Mouse (Mus musculus) Muller cell, postnatal 12 days (primary cell): ENCODE measurements at regions not wholly inside any gene's neighbourhood (a gene's known extent, or its start where the extent isn't known, plus 50 kb on each side); places are given as distances from the start of the nearest gene placed in this dataset.
"Not testable (repeated sequence)": the region's sequence is repeated elsewhere in the genome, so short reads cannot be mapped to it uniquely, and the experiment has no call there.

Experiments used
- DNase-seq: peaks from one replicate; pipeline ENCODE4 v3.0.0-alpha.2; 2015; ENCODE audit errors: inconsistent ontology term

DNA sequence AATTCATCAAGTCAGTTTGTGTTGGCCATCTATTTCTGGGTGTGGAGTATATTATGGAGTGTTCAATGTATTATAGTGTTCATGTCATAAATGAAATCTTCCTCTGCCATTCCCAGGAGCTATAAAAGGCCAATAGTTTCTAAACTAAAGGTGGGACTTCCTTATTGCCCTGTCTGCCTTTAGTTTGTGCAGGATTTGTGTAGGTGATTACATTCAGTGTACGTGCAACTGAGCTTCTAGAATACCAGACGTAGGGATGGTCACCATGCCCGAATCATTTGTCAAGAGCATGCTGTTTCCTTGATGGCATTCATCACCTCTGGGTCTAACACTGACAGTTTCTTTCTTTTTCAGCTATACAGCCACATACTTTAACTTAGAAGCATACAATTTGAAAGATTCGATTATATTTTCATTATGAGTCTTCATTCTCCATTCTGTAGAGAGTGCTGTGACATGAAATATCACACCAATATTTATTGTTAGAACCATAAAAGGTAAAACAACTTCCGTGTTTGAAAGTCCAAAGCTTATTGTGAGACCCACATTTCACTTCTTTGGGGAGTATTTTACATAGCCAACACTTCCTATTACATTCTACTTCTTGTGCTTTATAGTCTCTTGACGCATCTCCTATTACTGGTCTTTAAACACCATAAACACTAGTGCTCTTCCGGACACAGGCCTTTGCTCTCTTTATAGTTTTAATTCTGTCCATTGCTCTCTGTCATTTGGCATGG lies 494.1 kb upstream of the Klf6 start:
- no peak for DNase-seq

DNA sequence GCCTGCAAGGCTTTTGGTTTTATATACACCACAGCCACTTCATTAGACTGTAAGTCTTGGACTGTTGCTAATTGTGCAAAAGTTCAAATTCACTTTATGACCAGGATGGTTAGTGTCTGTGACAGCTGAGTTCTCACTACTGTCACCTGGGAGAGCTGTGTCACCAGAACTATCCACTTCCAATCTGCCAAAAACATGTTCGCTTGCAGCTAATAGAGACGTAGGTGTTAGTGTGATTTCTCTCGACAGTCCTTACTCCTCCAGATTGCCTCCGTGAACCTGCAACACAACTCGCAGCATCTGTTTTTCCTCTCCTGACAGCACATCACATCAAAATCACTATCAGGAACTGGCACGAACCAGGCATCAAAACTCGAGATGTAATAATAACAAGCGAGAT lies 491.3 kb upstream of the Klf6 start:
- DNase-seq = no peak

DNA sequence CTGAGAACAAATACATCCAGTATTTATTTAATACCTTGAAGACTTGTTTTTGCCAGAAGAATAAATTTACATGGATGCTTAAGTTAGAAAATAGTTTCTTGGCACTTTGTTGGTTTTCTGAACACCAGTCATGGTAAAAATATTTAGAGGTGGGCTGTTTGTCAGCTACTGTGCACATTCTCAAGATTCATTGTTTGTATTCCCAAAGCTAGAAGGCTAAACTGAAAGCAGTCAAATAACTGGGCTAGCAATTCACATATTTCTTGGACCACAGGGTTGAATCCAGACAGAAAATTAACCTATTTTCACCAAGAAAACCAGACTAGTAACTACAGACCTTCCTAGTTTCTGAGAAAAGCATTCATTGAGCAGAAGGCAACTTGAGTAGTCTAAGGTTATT lies 488.1 kb upstream of the Klf6 start:
- peak; percentile 92 for DNase-seq

DNA sequence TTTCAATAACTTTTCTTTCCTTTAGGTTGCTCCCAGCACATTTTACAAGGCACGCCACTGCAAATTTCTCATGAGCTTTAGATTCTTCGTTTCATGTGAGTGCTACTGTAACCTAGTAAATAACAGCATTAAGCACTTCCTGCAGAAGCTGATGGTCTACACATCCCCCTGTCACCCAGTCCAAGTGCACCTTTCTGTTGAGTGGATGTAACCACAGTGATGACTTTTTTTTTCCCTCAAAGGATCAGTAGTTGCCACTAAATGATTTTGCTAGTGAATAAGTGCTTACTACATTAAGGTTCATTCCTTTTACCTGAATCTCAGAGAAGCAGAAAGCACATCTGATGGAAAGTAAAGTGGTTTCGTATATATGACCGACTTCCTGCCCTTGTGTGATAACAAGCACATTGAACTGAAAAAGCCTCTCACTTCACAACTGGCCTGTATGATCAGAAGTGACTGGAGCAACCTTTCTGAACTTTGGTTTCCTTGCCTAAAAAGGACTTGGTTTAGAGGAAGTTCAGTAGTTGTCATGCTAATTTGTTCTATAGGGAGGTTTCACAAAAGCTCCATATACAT lies 453.0 kb upstream of the Klf6 start:
- DNase-seq = no peak

GRCm38 (mm10) chr13:5412052-5412451 lies 449.2 kb upstream of the Klf6 start:
- DNase-seq = peak; percentile 54

DNA sequence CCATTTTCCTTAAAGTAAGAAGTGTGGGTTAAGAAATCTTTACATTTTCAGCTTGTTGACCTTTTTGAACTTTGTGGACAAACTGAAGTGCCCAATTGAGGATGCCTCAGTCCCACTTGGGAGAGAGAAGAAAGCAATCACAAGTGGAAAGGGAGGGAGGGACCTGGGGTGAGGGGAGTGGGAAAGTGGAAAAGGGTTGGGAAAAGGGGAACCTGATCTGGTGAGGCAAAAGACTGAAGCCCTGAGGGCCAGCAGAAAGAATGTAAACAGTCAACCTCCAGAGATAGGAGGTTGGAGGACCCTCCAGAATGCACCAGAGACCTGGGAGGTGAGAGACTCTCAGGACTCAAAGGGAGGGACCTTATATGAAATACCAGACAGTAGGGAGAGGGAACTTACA lies 448.3 kb upstream of the Klf6 start:
- DNase-seq = not testable (repeated sequence)

DNA sequence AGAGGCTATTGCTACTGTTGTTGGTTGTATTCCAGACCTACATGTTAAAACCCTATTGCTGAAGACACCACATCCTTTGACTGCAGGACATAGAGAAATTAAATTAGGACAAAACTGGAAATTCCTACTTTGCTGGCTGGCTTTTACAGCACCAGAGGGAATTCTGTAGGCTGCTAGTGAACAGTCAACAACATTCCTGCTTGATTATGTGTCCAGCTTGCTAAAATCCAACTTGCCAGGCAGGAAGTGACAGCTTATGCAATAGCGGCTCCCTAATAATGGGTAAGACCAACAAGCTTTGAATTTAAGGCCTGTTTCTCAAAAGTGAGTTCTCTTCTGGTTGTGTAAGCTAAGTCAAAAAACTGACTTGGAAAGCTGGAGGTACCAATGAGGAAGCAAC lies 437.2 kb upstream of the Klf6 start:
- DNase-seq = peak; percentile 67

- DNase-seq = peak; percentile 22
These were observed 435.6 kb upstream of the Klf6 start for GRCm38 (mm10) chr13:5425491-5426232.

GRCm38 (mm10) chr13:5433652-5434051 lies 427.6 kb upstream of the Klf6 start:
- DNase-seq = no peak

DNA sequence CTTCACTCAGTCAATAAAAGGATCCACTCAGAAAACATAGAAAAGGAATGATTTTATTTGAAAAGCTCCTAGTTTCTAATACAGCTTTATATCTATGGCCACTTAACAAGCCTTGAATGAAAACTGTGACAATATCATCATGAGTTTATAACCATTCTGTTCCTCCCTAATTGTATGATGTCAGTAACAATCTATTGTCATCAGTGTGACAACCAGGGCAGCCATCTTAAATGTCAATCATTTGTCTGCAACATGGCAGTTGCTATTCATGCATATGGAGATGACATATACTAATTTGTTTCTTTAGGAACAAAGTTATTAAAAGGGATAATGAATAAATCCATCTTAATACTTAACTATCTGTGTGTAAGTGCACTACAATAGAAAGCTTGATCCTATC lies 426.2 kb upstream of the Klf6 start:
- DNase-seq = no peak

DNA sequence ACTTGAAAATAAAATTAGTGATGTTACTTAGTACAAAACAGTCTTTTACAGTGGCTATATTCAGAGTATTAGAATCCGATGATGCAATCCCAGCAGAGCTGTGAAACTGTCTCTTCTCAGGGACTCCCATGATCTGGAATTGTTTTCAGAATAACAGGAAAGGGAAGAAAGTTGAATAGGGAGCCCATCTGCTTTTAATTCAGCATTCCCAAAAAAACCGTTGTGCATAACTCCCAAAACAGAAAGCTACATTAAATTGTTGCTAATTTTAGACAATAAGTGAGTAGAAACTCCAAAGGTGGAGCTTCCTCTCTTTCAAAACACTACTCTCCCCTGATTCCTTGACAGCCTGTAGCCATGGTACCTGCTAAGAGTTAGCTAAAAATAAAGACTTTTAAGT lies 425.1 kb upstream of the Klf6 start:
- no peak for DNase-seq

GRCm38 (mm10) chr13:5440454-5440853 lies 420.8 kb upstream of the Klf6 start:
- DNase-seq = no peak

- no peak for DNase-seq
These were observed 416.4 kb upstream of the Klf6 start for GRCm38 (mm10) chr13:5444759-5445478.

- DNase-seq = no peak
These were observed 412.7 kb upstream of the Klf6 start for GRCm38 (mm10) chr13:5448601-5449000.

- no peak for DNase-seq
These were observed 380.5 kb upstream of the Klf6 start for GRCm38 (mm10) chr13:5480779-5481178.

DNA sequence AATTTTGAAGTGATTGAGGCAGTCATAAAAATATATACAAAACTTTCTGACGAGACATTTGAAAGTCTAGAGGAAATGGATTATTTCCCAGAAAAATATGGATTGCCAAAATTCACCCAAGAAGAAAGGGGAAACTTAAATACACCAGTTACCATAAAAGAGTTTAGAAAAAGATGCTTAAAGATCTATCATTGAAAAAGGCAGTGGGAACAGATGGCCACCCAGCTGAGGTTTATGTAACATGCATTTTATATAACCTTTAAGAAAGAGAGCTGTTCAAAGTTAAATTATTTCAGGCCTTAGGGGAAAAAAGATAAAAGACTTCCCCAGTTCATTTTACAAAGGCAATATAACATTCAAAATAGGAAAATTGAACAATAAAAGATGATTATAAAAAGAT lies 369.0 kb upstream of the Klf6 start:
- DNase-seq = no peak

- peak; percentile 36 for DNase-seq
These were observed 363.7 kb upstream of the Klf6 start for GRCm38 (mm10) chr13:5497535-5497934.

GRCm38 (mm10) chr13:5511784-5512183 lies 349.5 kb upstream of the Klf6 start:
- no peak for DNase-seq

DNA sequence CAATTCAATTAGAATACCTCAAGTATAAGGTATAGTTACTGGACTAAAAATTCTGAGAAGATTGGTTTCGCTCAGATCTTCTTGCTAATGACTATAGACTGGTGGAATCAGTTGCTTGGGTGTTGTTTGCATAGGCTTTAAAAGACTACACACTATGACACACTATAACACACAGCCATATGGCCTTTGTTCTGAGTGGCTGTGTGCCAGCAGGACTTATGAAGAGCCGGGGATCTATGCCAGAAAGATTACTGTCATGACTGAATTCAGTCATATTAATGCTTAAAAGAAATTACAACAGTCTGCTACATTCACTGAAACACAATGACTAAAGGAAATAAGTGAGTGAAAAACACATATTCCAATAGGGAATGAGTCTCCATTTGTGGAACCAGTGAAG lies 345.7 kb upstream of the Klf6 start:
- DNase-seq = no peak

DNA sequence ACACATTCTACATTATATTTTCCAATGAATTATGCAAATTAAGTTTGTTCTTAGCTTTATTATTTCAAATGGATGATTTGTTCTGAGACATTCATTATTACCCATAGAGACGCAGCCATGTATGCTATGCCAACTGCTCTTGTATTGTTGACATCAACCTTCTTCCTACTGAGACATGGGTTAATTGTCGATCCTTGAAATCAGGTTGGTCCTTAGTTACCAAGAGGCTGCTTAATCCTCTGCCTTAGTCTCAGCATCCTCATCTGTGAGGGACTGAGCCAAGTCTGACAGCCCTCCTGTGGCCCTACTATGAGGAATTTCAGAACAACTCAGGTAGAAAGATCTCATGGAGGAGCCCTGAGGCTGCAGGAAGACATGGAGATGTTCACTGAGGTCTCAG lies 345.2 kb upstream of the Klf6 start:
- DNase-seq = no peak

GRCm38 (mm10) chr13:5519181-5519580 lies 342.1 kb upstream of the Klf6 start:
- no peak for DNase-seq

- no peak for DNase-seq
These were observed 341.7 kb upstream of the Klf6 start for GRCm38 (mm10) chr13:5519600-5519999.
